Comparison of ENCODE assay signal across 8 mouse cellular contexts in the genomic region with DNA sequence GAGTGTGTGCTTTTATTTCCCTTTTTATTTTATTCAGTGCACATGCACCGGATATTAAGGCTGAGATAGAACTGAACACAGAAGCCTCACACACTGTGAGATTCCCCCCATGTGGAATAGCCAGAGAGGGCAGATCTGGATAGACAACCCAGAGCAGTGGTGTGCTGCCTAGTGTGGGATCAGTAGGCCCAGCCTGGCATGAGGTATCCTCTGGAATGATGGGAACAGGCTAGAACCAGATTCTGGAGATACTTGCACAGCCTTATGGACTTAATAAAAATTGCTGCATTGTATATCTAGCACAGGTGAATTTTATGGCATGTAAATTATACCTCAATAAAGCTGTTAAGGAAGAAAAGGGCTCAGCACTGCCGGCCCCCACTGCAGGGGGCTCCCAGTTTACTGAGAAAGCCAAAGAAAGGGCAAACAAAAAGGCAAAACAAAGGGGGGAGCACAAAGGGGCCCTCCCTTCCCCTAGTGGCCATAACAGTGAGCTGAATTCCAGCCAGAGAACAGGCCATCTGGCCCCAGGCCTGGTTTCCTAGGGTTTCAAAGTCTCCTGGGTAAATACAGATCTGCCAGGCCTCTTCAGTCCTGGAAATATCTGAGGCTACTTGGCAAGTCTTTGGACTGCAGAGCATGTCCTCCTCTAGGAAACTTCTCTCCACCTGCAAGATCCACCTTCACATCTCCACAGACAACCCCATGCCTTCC.
DNase-seq lines count a peak whose midpoint lies in the region; ATAC-seq lines count a peak whose summit lies in the region.

No protein-coding gene starts in this region.

- no peak overlapping the region for H3K27ac ChIP-seq in kidney, embryonic 15.5 days
- peak overlapping the region; percentile 40; the same call in 1 of the 2 replicates for H3K27ac ChIP-seq in limb, embryonic 13.5 days

- no peak overlapping the region for H3K4me2 ChIP-seq in kidney, embryonic 15.5 days
- H3K4me2 ChIP-seq in limb, embryonic 13.5 days (replicated peaks), result no peak overlapping the region

- DNase-seq in kidney, adult 18-20 months, result peak; percentile 34
- DNase-seq in cerebellum, adult 18-20 months, result peak; percentile 62 to 64
- DNase-seq in heart, adult 8-10 months (ENCODE audit: low spot score), result peak; percentile 76
- DNase-seq in B cell, adult 2 months, result no peak
- DNase-seq in left cerebral cortex, postnatal 36 days (ENCODE audit: low spot score in 2 of 2), result no peak
- DNase-seq in liver, result no peak

- H3K9ac ChIP-seq in kidney, embryonic 15.5 days, result no peak overlapping the region
- no peak overlapping the region for H3K9ac ChIP-seq in limb, embryonic 13.5 days

- H3K4me3 ChIP-seq in kidney, embryonic 15.5 days (replicated peaks), result no peak overlapping the region
- no peak overlapping the region for H3K4me3 ChIP-seq in limb, embryonic 13.5 days

- H3K27me3 ChIP-seq in kidney, embryonic 15.5 days, result no peaks in the 10 kb centered on the region
- no peaks in the 10 kb centered on the region for H3K27me3 ChIP-seq in limb, embryonic 13.5 days

- no peak for ATAC-seq in kidney, embryonic 15.5 days (replicated peaks; ENCODE audit: low FRiP score)
- peak; percentile 59 for ATAC-seq in limb, embryonic 13.5 days (ENCODE audit: low FRiP score, low read depth)

- H3K4me1 ChIP-seq in kidney, embryonic 15.5 days, result no peaks in the 10 kb centered on the region
- H3K4me1 ChIP-seq in limb, embryonic 13.5 days, result peaks cover 39% of the 10 kb centered on the region

- H3K36me3 ChIP-seq in kidney, embryonic 15.5 days, result peaks cover 6% of the 10 kb centered on the region; the same call in 1 of the 2 replicates
- H3K36me3 ChIP-seq in limb, embryonic 13.5 days, result peaks cover 10% of the 10 kb centered on the region; the same call in 1 of the 2 replicates

- H3K9me3 ChIP-seq in kidney, embryonic 15.5 days (replicated peaks), result no peaks in the 10 kb centered on the region
- H3K9me3 ChIP-seq in limb, embryonic 13.5 days, result no peaks in the 10 kb centered on the region

- WGBS in kidney, embryonic 15.5 days, result 47% methylated on average over 2 of the region's 2 CpGs
- WGBS in limb, embryonic 13.5 days, result 21% methylated on average over 2 of the region's 2 CpGs

- intact Hi-C loops in left cerebral cortex, postnatal 36 days (cut with DNase I), result no loop called here

Comparison
In these comparisons a context has a peak if more than half of its experiments do, and no peak if none do; other contexts are left out.
1. DNase-seq: peak in kidney, adult 18-20 months (single experiment), cerebellum, adult 18-20 months (2 of 2) and heart, adult 8-10 months (single experiment); none in B cell, adult 2 months (0 of 2), left cerebral cortex, postnatal 36 days (0 of 2) and liver (single experiment).